8 mouse cellular contexts compared by ENCODE assay signal in genomic region chr17:47142276-47142675, GRCm38 (mm10).
DNase-seq lines count a peak whose midpoint lies in the region; ATAC-seq and TF ChIP-seq lines count a peak whose summit lies in the region.

No protein-coding gene starts in this region.

- no peaks in the 10 kb centered on the region for H3K27me3 ChIP-seq in heart, embryonic 14.5 days (ENCODE audit: control insufficient read depth, insufficient read depth, low read length)
- H3K27me3 ChIP-seq in MEL (ENCODE audit: control insufficient read depth in 1 of 2, insufficient read depth in 2 of 2, low read length in 2 of 2): no peaks in the 10 kb centered on the region
- H3K27me3 ChIP-seq in hindbrain, embryonic 13.5 days: no peaks in the 10 kb centered on the region
- no peaks in the 10 kb centered on the region for H3K27me3 ChIP-seq in midbrain, embryonic 14.5 days (ENCODE audit: control insufficient read depth, insufficient read depth, low read length)

- H3K79me2 ChIP-seq in MEL (ENCODE audit: control insufficient read depth, insufficient read depth, low read length, poor library complexity): peaks cover 7% of the 10 kb centered on the region; the same call in 1 of the 2 replicates

- peak overlapping the region; percentile 75 to 79 for H3K4me3 ChIP-seq in heart, embryonic 14.5 days (ENCODE audit: control insufficient read depth in 1 of 2, insufficient read depth in 1 of 2, low read depth in 1 of 2, low read length in 2 of 2)
- H3K4me3 ChIP-seq in MEL (ENCODE audit: control insufficient read depth in 1 of 2, insufficient read depth in 1 of 2, low read depth in 2 of 2, low read length in 2 of 2): peak overlapping the region; percentile 77 to 88
- peak overlapping the region; percentile 65 for H3K4me3 ChIP-seq in hindbrain, embryonic 13.5 days
- H3K4me3 ChIP-seq in midbrain, embryonic 14.5 days (replicated peaks; ENCODE audit: low read depth, low read length): peak overlapping the region; percentile 64

- no peak for TF ChIP-seq EP300 in MEL (IDR thresholded peaks at IDR 0.05; ENCODE audit: low read depth in 1 of 2, low read length in 2 of 2)

- H3K27ac ChIP-seq in heart, embryonic 14.5 days (replicated peaks in 1 of 2; ENCODE audit: control insufficient read depth in 1 of 2, insufficient read depth in 1 of 2, low read depth in 2 of 2, low read length in 2 of 2): peak overlapping the region; percentile 21 to 97; a peak in 3 of 4 replicates
- H3K27ac ChIP-seq in MEL (ENCODE audit: control insufficient read depth, low read depth, low read length): no peak overlapping the region
- H3K27ac ChIP-seq in hindbrain, embryonic 13.5 days: peak overlapping the region; percentile 100
- H3K27ac ChIP-seq in midbrain, embryonic 14.5 days (replicated peaks; ENCODE audit: low read depth, low read length): peak overlapping the region; percentile 99

- TF ChIP-seq POLR2A in MEL (IDR thresholded peaks at IDR 0.05; ENCODE audit: control insufficient read depth in 1 of 2, insufficient read depth in 1 of 2, low read depth in 1 of 2, low read length in 2 of 2, poor library complexity in 1 of 2): no peak

- peak overlapping the region; percentile 96 for H3K4me2 ChIP-seq in heart, embryonic 14.5 days (ENCODE audit: low read length)
- peak overlapping the region; percentile 86 for H3K4me2 ChIP-seq in hindbrain, embryonic 13.5 days
- H3K4me2 ChIP-seq in midbrain, embryonic 14.5 days (ENCODE audit: low read length): peak overlapping the region; percentile 88

- DNase-seq in heart, postnatal 10 days: no peak
- DNase-seq in MEL (ENCODE audit: low read depth, low spot score): peak; percentile 18
- no peak for DNase-seq in midbrain, embryonic 14.5 days
- no peak for DNase-seq in frontal cortex, adult 2 months (ENCODE audit: extremely low spot score in 1 of 2, low spot score in 1 of 2)
- no peak for DNase-seq in cerebellum, adult 9-10 months
- no peak for DNase-seq in frontal cortex, postnatal 36 days (ENCODE audit: low spot score in 2 of 2)

- H3K4me1 ChIP-seq in heart, embryonic 14.5 days (ENCODE audit: control insufficient read depth in 2 of 2, insufficient read depth in 2 of 2, low read length in 2 of 2): peaks cover 6 to 30% of the 10 kb centered on the region in 2 experiments; a peak in 3 of 4 replicates
- H3K4me1 ChIP-seq in MEL (ENCODE audit: control insufficient read depth in 1 of 2, insufficient read depth in 2 of 2, low read length in 2 of 2): peaks cover 10 to 40% of the 10 kb centered on the region in 2 experiments
- peaks cover 62% of the 10 kb centered on the region for H3K4me1 ChIP-seq in hindbrain, embryonic 13.5 days (replicated peaks)
- H3K4me1 ChIP-seq in midbrain, embryonic 14.5 days (ENCODE audit: control insufficient read depth, insufficient read depth, low read length): peaks cover 41% of the 10 kb centered on the region

- H3K36me3 ChIP-seq in heart, embryonic 14.5 days (ENCODE audit: control insufficient read depth, insufficient read depth, low read length): 0 out of 2 replicates have a peak, but pooled peaks cover 4% of the 10 kb centered on the region
- H3K36me3 ChIP-seq in MEL (ENCODE audit: control insufficient read depth in 1 of 2, insufficient read depth in 2 of 2, low read length in 2 of 2): peaks cover 0 to 35% of the 10 kb centered on the region in 2 experiments; a peak in 2 of 4 replicates
- H3K36me3 ChIP-seq in hindbrain, embryonic 13.5 days: no peaks in the 10 kb centered on the region
- no peaks in the 10 kb centered on the region for H3K36me3 ChIP-seq in midbrain, embryonic 14.5 days (ENCODE audit: control insufficient read depth, insufficient read depth, low read length)

- peak overlapping the region; percentile 81 for H3K9ac ChIP-seq in heart, embryonic 14.5 days (ENCODE audit: low read length)
- H3K9ac ChIP-seq in MEL (ENCODE audit: control insufficient read depth, low read depth, low read length, poor library complexity, severe bottlenecking): peak overlapping the region; percentile 76
- H3K9ac ChIP-seq in hindbrain, embryonic 13.5 days: peak overlapping the region; percentile 91
- H3K9ac ChIP-seq in midbrain, embryonic 14.5 days (replicated peaks; ENCODE audit: low read length): peak overlapping the region; percentile 95

- no peak for TF ChIP-seq RAD21 in MEL (IDR thresholded peaks at IDR 0.05; ENCODE audit: low read depth, low read length)

- no peaks in the 10 kb centered on the region for H3K9me3 ChIP-seq in heart, embryonic 14.5 days (ENCODE audit: control insufficient read depth, low read length)
- H3K9me3 ChIP-seq in MEL (replicated peaks; ENCODE audit: insufficient read depth, low read length): no peaks in the 10 kb centered on the region
- H3K9me3 ChIP-seq in hindbrain, embryonic 13.5 days: no peaks in the 10 kb centered on the region
- no peaks in the 10 kb centered on the region for H3K9me3 ChIP-seq in midbrain, embryonic 14.5 days (ENCODE audit: control insufficient read depth, low read length)

- WGBS in heart, embryonic 14.5 days: 3% methylated on average over 7 of the region's 7 CpGs
- WGBS in hindbrain, embryonic 13.5 days: 3% methylated on average over 7 of the region's 7 CpGs
- 2% methylated on average over 7 of the region's 7 CpGs for WGBS in midbrain, embryonic 14.5 days

- TF ChIP-seq CTCF in MEL (IDR thresholded peaks at IDR 0.05 in 2 of 3, conservative IDR thresholded peaks at IDR 0.05 in 1 of 3; ENCODE audit: control insufficient read depth in 1 of 3, insufficient read depth in 1 of 3, low read depth in 2 of 3, low read length in 3 of 3, poor library complexity in 1 of 3, severe bottlenecking in 1 of 3): no peak

- no peak for ATAC-seq in heart, embryonic 14.5 days (ENCODE audit: insufficient number of reproducible peaks, insufficient read depth, low FRiP score, low read depth)
- ATAC-seq in hindbrain, embryonic 13.5 days (ENCODE audit: low FRiP score): no peak
- no peak for ATAC-seq in midbrain, embryonic 14.5 days (ENCODE audit: low FRiP score, low TSS enrichment)

- intact Hi-C loops in heart, postnatal 10 days (cut with DNase I): loop anchor here (2.0 to 5.0 kb wide), 2 partner anchors 40 to 103 kb away; no protein-coding TSS in a partner anchor

TF ChIP-seq in MEL, 35 proteins besides CTCF, POLR2A, EP300 and RAD21:
- TF ChIP-seq MYB (IDR thresholded peaks at IDR 0.05; ENCODE audit: low read depth, low read length): no peak
